Mouse (Mus musculus) megakaryocyte, embryonic 14.5 days (primary cell): ENCODE data around the gene Ttpal.

Source experiments
- FLI1 ChIP-seq: IDR thresholded peaks from 2 replicates; pipeline ENCODE4 v1.6.1; 2012; ENCODE audit warnings: low read length, inconsistent platforms, mixed read lengths
- GATA1 ChIP-seq: IDR thresholded peaks from 3 replicates; pipeline ENCODE4 v1.6.1; 2012; ENCODE audit warnings: mixed read lengths, low read length, inconsistent platforms, borderline replicate concordance

DNA sequence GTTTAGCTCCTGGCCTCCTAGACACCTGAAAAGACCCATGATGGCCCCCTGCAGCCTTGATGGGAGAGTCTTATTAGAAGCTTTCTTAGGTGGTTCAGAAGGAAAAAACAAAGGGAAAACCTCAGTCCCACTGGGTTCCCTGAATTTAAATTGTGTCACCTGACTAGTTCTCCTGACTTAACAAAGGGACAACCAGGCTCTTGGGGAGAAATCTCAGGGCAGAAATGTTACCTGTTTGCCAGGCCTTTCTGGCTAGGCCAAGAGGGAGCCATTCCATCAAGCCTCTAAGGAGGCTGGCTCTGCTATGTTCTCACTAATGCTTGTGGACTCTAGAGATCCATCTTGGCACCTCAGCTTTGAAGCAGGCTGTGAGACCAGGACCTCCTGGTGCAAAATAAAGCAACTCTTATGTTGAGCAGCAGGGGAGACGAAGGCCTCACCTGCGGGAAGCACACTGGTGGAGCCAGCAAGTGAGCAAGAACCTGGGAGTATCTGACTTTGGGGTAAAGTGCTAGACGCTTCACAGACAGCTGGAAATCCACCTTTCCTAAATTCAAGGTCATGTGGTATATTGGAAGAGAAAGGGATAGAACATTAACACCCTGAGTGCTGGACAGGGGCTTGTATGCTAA lies 15.2 kb downstream of the Ttpal start:
- TF ChIP-seq GATA1 (no peak), FLI1 (no peak)
